Mouse (Mus musculus): ENCODE results near the gene B230118H07Rik.

DNA sequence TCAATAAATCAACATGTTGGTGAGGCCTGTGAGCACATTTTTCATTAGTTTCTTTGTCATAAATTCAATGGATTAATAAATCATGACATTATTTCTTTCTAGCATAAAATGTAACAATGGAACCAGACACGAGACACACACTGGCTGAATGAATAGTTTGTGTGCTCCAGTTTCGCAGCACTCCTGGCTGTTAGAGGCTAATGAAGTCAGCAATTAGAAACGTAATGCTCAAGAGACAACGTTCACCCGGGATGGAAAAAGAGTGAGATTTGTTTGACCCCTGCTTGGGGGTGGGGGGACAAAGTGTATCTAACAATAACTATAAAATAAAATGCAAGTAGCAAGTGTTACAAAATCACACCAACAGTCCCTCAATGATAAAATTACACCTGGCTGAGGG is 95.5 kb downstream of the B230118H07Rik start:
- no peak for TF ChIP-seq ZKSCAN1 (IDR thresholded peaks at IDR 0.05; ENCODE audit: low read depth, low read length)
- TF ChIP-seq TCF12 (IDR thresholded peaks at IDR 0.05; ENCODE audit: low read depth, low read length), result no peak
- TF ChIP-seq HCFC1 (IDR thresholded peaks at IDR 0.05; ENCODE audit: low read depth, low read length), result no peak
- no peak for TF ChIP-seq UBTF (IDR thresholded peaks at IDR 0.05; ENCODE audit: borderline replicate concordance, insufficient read depth, low read depth, low read length)
- TF ChIP-seq JUND (IDR thresholded peaks at IDR 0.05; ENCODE audit: low read depth, low read length), result no peak
- no peak for TF ChIP-seq CTCF (IDR thresholded peaks at IDR 0.05 in 2 of 3, conservative IDR thresholded peaks at IDR 0.05 in 1 of 3; ENCODE audit: control insufficient read depth in 1 of 3, insufficient read depth in 1 of 3, low read depth in 2 of 3, low read length in 3 of 3, poor library complexity in 1 of 3, severe bottlenecking in 1 of 3)
- TF ChIP-seq MAZ (IDR thresholded peaks at IDR 0.05; ENCODE audit: low read depth, low read length), result no peak
- no peak for TF ChIP-seq USF1 (IDR thresholded peaks at IDR 0.05; ENCODE audit: low read depth, low read length)
- TF ChIP-seq BHLHE40 (IDR thresholded peaks at IDR 0.05; ENCODE audit: borderline replicate concordance, low read depth, low read length), result no peak
- no peak for TF ChIP-seq RAD21 (IDR thresholded peaks at IDR 0.05; ENCODE audit: low read depth, low read length)
- no peak for TF ChIP-seq MAX (IDR thresholded peaks at IDR 0.05; ENCODE audit: low read length)
